Comparison of ENCODE assay signal across 25 mouse cellular contexts in the genomic region with DNA sequence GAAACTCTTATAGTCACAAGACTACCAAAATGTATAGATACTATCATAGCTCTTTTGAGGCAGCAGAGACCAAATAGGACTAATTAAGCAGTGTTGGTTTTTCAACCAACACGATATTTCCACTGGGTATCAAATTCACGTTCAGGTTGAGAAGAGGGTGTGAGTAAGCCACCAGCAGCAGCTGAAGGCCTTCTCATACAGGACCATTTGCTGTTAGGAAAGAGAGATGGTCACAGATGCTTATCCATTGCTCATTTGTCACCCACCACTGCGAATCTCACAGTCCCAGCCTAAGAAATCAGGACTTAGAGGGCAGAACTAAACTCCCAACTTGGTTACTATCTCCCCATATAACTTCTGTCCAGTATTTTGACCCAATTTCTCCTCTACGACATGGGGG.
"Had no signal": no experiment of that assay in that cellular context is flagged by ENCODE, and none has a peak within 500 bp of the region (broad histone marks: within the 10 kb centered on the region; RNA-seq: fewer than 3 reads in every experiment).

No protein-coding gene starts in this region.

- H3K36me3 ChIP-seq: embryonic facial prominence, embryonic 10.5 days; embryonic facial prominence, embryonic 12.5 days; embryonic facial prominence, embryonic 13.5 days; embryonic facial prominence, embryonic 15.5 days; forebrain, embryonic 10.5 days; forebrain, embryonic 12.5 days; forebrain, embryonic 15.5 days had no signal

- H3K27me3 ChIP-seq: embryonic facial prominence, embryonic 12.5 days; embryonic facial prominence, embryonic 13.5 days; embryonic facial prominence, embryonic 15.5 days; forebrain, embryonic 12.5 days; forebrain, embryonic 13.5 days; forebrain, embryonic 15.5 days had no signal

- H3K4me2 ChIP-seq: embryonic facial prominence, embryonic 12.5 days; embryonic facial prominence, embryonic 13.5 days; embryonic facial prominence, embryonic 15.5 days; forebrain, embryonic 12.5 days; forebrain, embryonic 13.5 days; forebrain, embryonic 15.5 days had no signal

- H3K9me3 ChIP-seq: embryonic facial prominence, embryonic 10.5 days; embryonic facial prominence, embryonic 12.5 days; embryonic facial prominence, embryonic 13.5 days; embryonic facial prominence, embryonic 15.5 days; forebrain, embryonic 10.5 days; forebrain, embryonic 12.5 days; forebrain, embryonic 13.5 days; forebrain, embryonic 15.5 days had no signal

- H3K4me1 ChIP-seq: embryonic facial prominence, embryonic 12.5 days; embryonic facial prominence, embryonic 15.5 days; forebrain, embryonic 12.5 days; forebrain, embryonic 13.5 days; forebrain, embryonic 15.5 days had no signal

- H3K4me3 ChIP-seq: embryonic facial prominence, embryonic 10.5 days; embryonic facial prominence, embryonic 12.5 days; embryonic facial prominence, embryonic 13.5 days; embryonic facial prominence, embryonic 15.5 days; erythroblast, embryonic 14.5 days; forebrain, embryonic 10.5 days; forebrain, embryonic 12.5 days; forebrain, embryonic 13.5 days; forebrain, embryonic 15.5 days; gastrocnemius, adult 2 months; heart, adult 2 months had no signal

- H3K9ac ChIP-seq: embryonic facial prominence, embryonic 12.5 days; embryonic facial prominence, embryonic 13.5 days; embryonic facial prominence, embryonic 15.5 days; forebrain, embryonic 12.5 days; forebrain, embryonic 13.5 days; forebrain, embryonic 15.5 days; forebrain, postnatal 0 days had no signal

- ATAC-seq: forebrain, embryonic 13.5 days; forebrain, embryonic 15.5 days; forebrain, embryonic 16.5 days; forebrain, postnatal 0 days had no signal

- DNase-seq: cerebellum, adult 8-10 months; cerebellum, adult 9-10 months; cerebellum, adult 9-11 months; cerebellum, postnatal 10 days; cerebellum, postnatal 14 days; cerebellum, postnatal 25 days; cerebellum, postnatal 36 days; embryo, embryonic 11 days; forebrain, postnatal 0 days; gastrocnemius, adult 2 months; gastrocnemius, postnatal 10 days; gastrocnemius, postnatal 14 days; gastrocnemius, postnatal 25 days; gastrocnemius, postnatal 36 days had no signal

- H3K27ac ChIP-seq: embryonic facial prominence, embryonic 10.5 days; embryonic facial prominence, embryonic 12.5 days; embryonic facial prominence, embryonic 13.5 days; embryonic facial prominence, embryonic 15.5 days; forebrain, embryonic 10.5 days; forebrain, embryonic 12.5 days; forebrain, embryonic 13.5 days; forebrain, embryonic 15.5 days; heart, adult 2 months had no signal
